Mouse (Mus musculus) midbrain, embryonic 16.5 days (tissue): ENCODE data around the gene Bhlha15. TPM values are rescaled to one million over a fixed set of nuclear protein-coding genes. Genes with fewer than 3 reads are reported as not detected.

Source experiments
- ATAC-seq: fragments of 200-750 bp; cut with Nextera tagmentation; 2 replicates; pipeline ENCODE4 v1.8.0; 2017; ENCODE audit warnings: moderate TSS enrichment
- H3K27ac ChIP-seq: fragments of 300-500 bp; sonication (generic); 2 replicates; pipeline ENCODE4 v1.5.1; 2014; ENCODE audit warnings: mild to moderate bottlenecking, low read length, mixed read lengths
- H3K27me3 ChIP-seq: fragments of 300-500 bp; sonication (generic); 2 replicates; pipeline ENCODE4 v1.6.1; 2014; ENCODE audit warnings: low read depth, low read length, mixed read lengths; ENCODE audit not compliant: control insufficient read depth, insufficient read depth
- H3K36me3 ChIP-seq: fragments of 300-500 bp; sonication (generic); 2 replicates; pipeline ENCODE4 v1.6.1; 2014; ENCODE audit warnings: mild to moderate bottlenecking, low read length, moderate library complexity, mixed read lengths; ENCODE audit not compliant: control insufficient read depth, insufficient read depth
- H3K4me1 ChIP-seq: fragments of 300-500 bp; sonication (generic); 2 replicates; pipeline ENCODE4 v1.6.1; 2014; ENCODE audit warnings: mild to moderate bottlenecking, low read length, mixed read lengths; ENCODE audit not compliant: control insufficient read depth, insufficient read depth
- H3K4me2 ChIP-seq: fragments of 300-500 bp; sonication (generic); 2 replicates; pipeline ENCODE4 v1.6.1; 2014; ENCODE audit warnings: mild to moderate bottlenecking, low read length, mixed read lengths
- H3K4me3 ChIP-seq: fragments of 300-500 bp; sonication (generic); 2 replicates; pipeline ENCODE4 v1.5.1; 2014; ENCODE audit warnings: low read depth, mild to moderate bottlenecking, low read length, moderate library complexity, mixed read lengths
- H3K9ac ChIP-seq: fragments of 300-500 bp; sonication (generic); 2 replicates; pipeline ENCODE4 v1.6.1; 2014; ENCODE audit warnings: low read depth, low read length, mixed read lengths
- H3K9me3 ChIP-seq: fragments of 300-500 bp; sonication (generic); replicated peaks from 2 replicates; pipeline ENCODE4 v1.6.1; 2014; ENCODE audit warnings: mild to moderate bottlenecking, low read length, mixed read lengths; ENCODE audit not compliant: control insufficient read depth, poor library complexity, severe bottlenecking
- WGBS: fragments of 180-500 bp; shearing (Covaris S2); extraction: QIAGEN DNeasy Blood & Tissue Kit; methylation state at CpG from one replicate; pipeline ENCODE4 v1.1.7; 2014; 5-methylcytosine and 5-hydroxymethylcytosine counted together
- polyA plus RNA-seq: library from polyadenylated mRNA; unstranded; fragments of >200 nt; fragmentation: Nextera tagmentation; extraction: Ambion mirVana; gene quantifications from 2 replicates; pipeline ENCODE4 v1.2.1, GENCODE M21; 2015

Bhlha15 gene
- polyA plus RNA-seq: not detected in 2 replicates

DNA sequence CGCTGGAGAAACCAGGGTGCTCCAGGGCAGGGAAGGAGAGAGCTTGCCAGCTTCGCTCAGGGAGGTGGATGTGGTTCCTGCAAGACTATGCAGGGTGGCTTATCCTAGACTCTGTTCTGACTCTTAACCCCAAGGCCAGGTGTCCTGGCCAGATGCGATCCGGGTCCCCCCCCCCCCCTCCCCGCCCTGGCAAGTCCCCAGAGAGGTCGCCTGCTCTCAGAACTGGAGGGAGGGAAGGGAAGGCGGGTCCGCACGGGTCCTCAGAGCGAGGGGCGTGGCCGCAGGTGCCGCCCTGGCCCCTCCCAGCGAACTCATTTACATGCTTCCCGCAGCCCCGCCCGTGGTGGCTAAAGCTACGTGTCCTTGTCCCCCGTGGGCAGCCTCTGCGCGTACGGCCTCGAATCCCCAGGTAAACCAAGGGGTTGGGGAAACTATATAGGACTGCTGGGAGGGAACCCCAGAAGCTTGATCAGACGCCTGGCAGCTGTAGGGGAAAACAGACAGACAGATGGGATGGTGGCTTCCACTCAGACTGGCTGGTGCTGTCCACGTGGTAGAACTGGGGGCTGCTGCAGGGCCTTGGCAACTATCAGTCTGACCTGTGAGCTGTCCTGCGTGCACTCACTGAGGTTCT, at the start of gene Bhlha15:
TSS of gene Bhlha15 (plus strand) at position 337 of the 634 bp plus-strand sequence.
- Histone ChIP-seq H3K4me1 (peaks cover 8% of the 10 kb centered on the region), H3K4me3 (no peak within 1 kb of the TSS), H3K27me3 (no peaks in the 10 kb centered on the region), H3K27ac (no peak within 1 kb of the TSS), H3K9me3 (no peaks in the 10 kb centered on the region), H3K9ac (peak within 1 kb of the TSS; percentile 38; the same call in 1 of the 2 replicates), H3K36me3 (peaks cover 10% of the 10 kb centered on the region), H3K4me2 (peak within 1 kb of the TSS; percentile 49)
- peak; percentile 36; the same call in 1 of the 2 replicates for ATAC-seq
- WGBS: 6% methylated on average over 19 of the region's 26 CpGs

DNA sequence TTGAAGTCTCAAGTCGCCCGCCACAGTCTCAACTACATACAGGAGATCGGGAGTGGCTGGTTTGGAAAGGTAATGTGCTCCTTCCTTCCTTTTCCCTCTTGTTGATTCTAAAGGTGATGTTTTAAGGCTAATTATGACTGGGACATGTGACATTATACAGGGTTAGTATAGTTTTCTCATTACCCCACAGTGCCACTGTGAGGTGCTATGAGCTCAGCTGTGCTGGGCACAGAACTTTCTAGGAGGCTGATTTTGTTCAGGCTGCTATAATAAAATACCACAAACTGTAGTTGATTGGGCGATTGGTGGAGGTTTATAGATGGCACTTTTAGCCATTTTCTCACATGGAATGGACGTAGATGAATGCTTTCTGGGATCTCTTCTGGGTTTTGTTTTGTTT, 46.6 kb upstream of the Bhlha15 start:
- 97% methylated on average over 5 of the region's 5 CpGs for WGBS
- peaks cover 11% of the 10 kb centered on the region; the same call in 1 of the 2 replicates for H3K36me3 ChIP-seq
- H3K27me3 ChIP-seq: no peaks in the 10 kb centered on the region

DNA sequence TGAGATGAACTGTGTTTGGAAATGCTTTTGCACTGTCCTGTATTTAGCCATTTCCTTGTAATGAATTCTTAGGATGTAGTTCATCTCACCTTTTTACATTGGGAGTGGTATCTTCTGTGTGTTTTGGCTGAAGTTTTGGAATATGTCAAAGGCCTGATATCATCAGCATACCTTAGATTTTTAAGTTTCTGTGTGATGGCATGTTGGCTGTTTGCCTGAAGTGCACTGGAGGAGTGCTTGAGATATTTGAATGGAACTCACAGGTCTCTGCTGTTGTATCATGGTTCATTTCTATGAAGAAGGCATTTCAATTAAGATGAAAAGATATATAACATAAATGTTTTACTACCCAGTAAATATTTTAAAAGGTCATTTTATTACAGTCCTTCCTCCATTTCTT, 43.2 kb upstream of the Bhlha15 start:
- H3K9ac ChIP-seq: no peak overlapping the region
- H3K4me2 ChIP-seq: no peak overlapping the region
- no peaks in the 10 kb centered on the region for H3K4me1 ChIP-seq
- no peaks in the 10 kb centered on the region for H3K9me3 ChIP-seq
- no peak for ATAC-seq
- no peak overlapping the region for H3K4me3 ChIP-seq
- no peaks in the 10 kb centered on the region for H3K27me3 ChIP-seq
- H3K27ac ChIP-seq: no peak overlapping the region
- peaks cover 20% of the 10 kb centered on the region; the same call in 1 of the 2 replicates for H3K36me3 ChIP-seq

More for the DNA sequence above, 46.6 kb upstream of the Bhlha15 start:
- H3K9me3 ChIP-seq: no peaks in the 10 kb centered on the region
- no peak overlapping the region for H3K4me3 ChIP-seq
- no peak for ATAC-seq
- no peak overlapping the region for H3K27ac ChIP-seq
- H3K4me2 ChIP-seq: no peak overlapping the region
- H3K4me1 ChIP-seq: no peaks in the 10 kb centered on the region
- H3K9ac ChIP-seq: no peak overlapping the region

DNA sequence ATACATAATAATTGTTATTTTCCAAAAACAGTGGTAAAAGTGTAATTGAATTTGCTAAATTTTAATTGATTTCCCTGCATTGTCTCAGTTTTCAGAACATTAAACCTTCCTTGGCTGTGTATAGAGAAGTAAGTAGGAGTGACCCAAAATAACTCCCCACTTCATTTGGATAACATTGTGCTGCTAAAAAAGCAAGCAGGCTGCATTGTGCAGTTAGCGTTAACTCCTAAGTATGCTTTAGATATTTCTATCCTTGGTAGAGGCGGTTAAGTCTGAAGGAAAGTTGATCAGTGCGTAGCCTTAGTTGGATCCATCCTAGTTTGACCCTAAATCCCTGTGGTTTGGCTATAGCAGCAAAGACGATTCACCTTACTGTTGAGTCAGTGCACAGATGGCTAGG, 40.6 kb upstream of the Bhlha15 start:
- no peaks in the 10 kb centered on the region for H3K4me1 ChIP-seq
- no peaks in the 10 kb centered on the region for H3K9me3 ChIP-seq
- no peaks in the 10 kb centered on the region for H3K27me3 ChIP-seq
- no peak overlapping the region for H3K27ac ChIP-seq
- peaks cover 17% of the 10 kb centered on the region; the same call in 1 of the 2 replicates for H3K36me3 ChIP-seq
- H3K4me2 ChIP-seq: no peak overlapping the region
- H3K9ac ChIP-seq: no peak overlapping the region
- ATAC-seq: no peak
- no peak overlapping the region for H3K4me3 ChIP-seq
- 94% methylated on average over 4 of the region's 4 CpGs for WGBS

DNA sequence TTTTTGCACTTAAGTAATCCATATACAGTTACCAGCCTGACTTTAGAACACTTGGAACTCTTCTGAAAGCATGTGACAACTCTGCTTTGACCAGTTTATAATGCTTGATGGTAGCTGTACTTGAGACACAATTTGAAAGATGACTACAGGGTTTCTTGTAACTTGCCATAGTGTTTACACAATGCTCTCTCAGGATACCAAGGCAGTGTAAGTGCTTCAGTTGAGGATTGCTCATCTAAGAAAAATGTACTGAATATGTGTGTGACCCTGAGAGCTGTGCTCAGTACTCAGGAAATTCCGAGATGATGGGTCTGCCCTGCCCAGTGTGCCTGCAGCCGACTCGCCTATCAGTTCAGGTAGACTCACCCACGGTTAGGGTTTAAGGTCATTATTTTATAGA, 38.8 kb upstream of the Bhlha15 start:
- H3K4me1 ChIP-seq: no peaks in the 10 kb centered on the region

GRCm38 (mm10) chr5:144154528-144154927, 35.6 kb upstream of the Bhlha15 start:
- no peak overlapping the region for H3K27ac ChIP-seq
- no peak overlapping the region for H3K9ac ChIP-seq
- no peak for ATAC-seq
- WGBS: 28% methylated on average over 7 of the region's 7 CpGs
- H3K4me3 ChIP-seq: no peak overlapping the region
- no peaks in the 10 kb centered on the region for H3K9me3 ChIP-seq
- peaks cover 13% of the 10 kb centered on the region; the same call in 1 of the 2 replicates for H3K36me3 ChIP-seq
- H3K4me2 ChIP-seq: no peak overlapping the region
- no peaks in the 10 kb centered on the region for H3K27me3 ChIP-seq
- H3K4me1 ChIP-seq: no peaks in the 10 kb centered on the region

More for the DNA sequence above, 38.8 kb upstream of the Bhlha15 start:
- Histone ChIP-seq H3K9me3 (no peaks in the 10 kb centered on the region), H3K4me3 (no peak overlapping the region), H3K4me2 (no peak overlapping the region), H3K36me3 (peaks cover 17% of the 10 kb centered on the region; the same call in 1 of the 2 replicates), H3K27me3 (no peaks in the 10 kb centered on the region), H3K9ac (no peak overlapping the region), H3K27ac (no peak overlapping the region)
- WGBS: 97% methylated on average over 4 of the region's 4 CpGs
- no peak for ATAC-seq

DNA sequence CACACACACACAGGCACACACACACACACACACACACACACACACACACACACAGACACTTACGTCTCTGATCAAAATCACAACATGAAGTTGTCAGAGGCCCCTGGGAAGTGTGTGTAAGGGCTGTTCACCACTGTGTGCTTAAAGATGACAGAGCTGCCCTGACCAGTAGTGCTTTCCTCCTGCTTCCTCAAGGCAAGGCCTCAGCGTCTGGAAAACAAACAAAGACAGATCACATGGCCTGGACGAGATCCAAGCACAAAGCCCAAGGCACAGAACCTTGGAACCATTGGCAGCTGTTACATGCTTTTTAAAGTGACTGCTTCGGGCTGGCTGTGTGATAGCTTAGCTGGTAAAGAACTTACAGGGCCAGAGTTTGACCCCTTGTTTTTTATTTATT, 31.5 kb upstream of the Bhlha15 start:
- Histone ChIP-seq H3K4me2 (no peak overlapping the region), H3K9me3 (no peaks in the 10 kb centered on the region), H3K27me3 (no peaks in the 10 kb centered on the region), H3K27ac (0 out of 2 replicates have a peak overlapping the region, but pooled peaks have one; percentile 50), H3K36me3 (peaks cover 10% of the 10 kb centered on the region), H3K9ac (no peak overlapping the region), H3K4me3 (no peak overlapping the region), H3K4me1 (peaks cover 2% of the 10 kb centered on the region; the same call in 1 of the 2 replicates)
- 26% methylated on average over 4 of the region's 4 CpGs for WGBS
- peak; percentile 62; the same call in 1 of the 2 replicates for ATAC-seq

GRCm38 (mm10) chr5:144159137-144159536, 30.9 kb upstream of the Bhlha15 start:
- no peaks in the 10 kb centered on the region for H3K27me3 ChIP-seq
- H3K9ac ChIP-seq: no peak overlapping the region
- no peak overlapping the region for H3K27ac ChIP-seq
- H3K36me3 ChIP-seq: peaks cover 15% of the 10 kb centered on the region
- WGBS: 85% methylated on average over 8 of the region's 8 CpGs
- no peak for ATAC-seq
- H3K4me3 ChIP-seq: no peak overlapping the region
- H3K4me2 ChIP-seq: no peak overlapping the region
- no peaks in the 10 kb centered on the region for H3K9me3 ChIP-seq
- H3K4me1 ChIP-seq: peaks cover 2% of the 10 kb centered on the region; the same call in 1 of the 2 replicates

DNA sequence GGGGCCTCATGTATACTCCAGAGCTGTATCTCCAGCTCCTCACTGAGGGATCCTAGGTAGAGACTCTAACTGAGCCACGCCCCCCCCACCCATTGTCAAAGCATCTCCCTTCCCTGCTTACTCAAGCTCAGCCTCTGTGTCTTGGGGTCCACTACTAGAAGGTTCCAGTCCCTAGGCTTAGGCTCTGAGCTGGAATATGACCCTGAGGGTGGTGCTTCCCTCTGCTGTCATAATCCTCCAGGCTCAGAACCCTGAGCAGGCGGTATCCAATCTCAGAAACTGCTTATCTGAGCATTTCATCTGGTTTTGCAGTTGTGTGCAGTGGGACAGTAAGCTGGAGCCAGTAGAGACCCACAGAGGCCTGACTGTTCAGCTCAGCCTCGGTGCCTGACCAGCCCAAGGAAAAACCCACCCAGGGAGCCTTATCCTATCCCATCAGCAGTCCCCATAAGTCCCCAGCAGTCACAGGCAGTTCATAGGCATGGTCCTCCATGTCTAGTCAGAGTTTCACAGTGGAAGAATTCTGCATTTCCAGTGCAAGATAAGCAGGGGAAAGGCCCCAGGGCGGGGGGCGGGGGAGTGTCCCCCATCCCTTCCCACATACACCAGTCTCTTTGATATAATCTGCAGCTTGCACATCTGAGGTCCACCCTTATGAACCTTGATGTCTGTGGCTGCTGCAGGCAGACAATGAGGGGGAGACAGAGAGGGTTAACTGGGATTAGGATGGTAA, 27.8 kb upstream of the Bhlha15 start:
- Histone ChIP-seq H3K4me2 (no peak overlapping the region), H3K36me3 (peaks cover 23% of the 10 kb centered on the region), H3K9ac (no peak overlapping the region), H3K4me1 (peaks cover 2% of the 10 kb centered on the region; the same call in 1 of the 2 replicates), H3K4me3 (no peak overlapping the region), H3K27ac (0 out of 2 replicates have a peak overlapping the region, but pooled peaks have one; percentile 34), H3K27me3 (no peaks in the 10 kb centered on the region), H3K9me3 (no peaks in the 10 kb centered on the region)
- 79% methylated on average over 5 of the region's 5 CpGs for WGBS
- no peak for ATAC-seq
